Mouse (Mus musculus) heart, adult 2 months (tissue): ENCODE data around the gene Drap1. TPM values are rescaled to one million over a fixed set of nuclear protein-coding genes. Genes with fewer than 3 reads are reported as not detected.

Experiments used
- DNase-seq, 2 experiments: peaks; one replicate each; pipeline ENCODE4 v3.0.0; 2021
- H3K27ac ChIP-seq: fragments of 200-600 bp; 2 replicates; pipeline ENCODE4 v1.8.1; 2022
- H3K27me3 ChIP-seq: fragments of 200-500 bp; 2 replicates; pipeline ENCODE4 v1.6.1; 2012; ENCODE audit warnings: mild to moderate bottlenecking, low read length, inconsistent platforms, mixed read lengths; ENCODE audit not compliant: control insufficient read depth, insufficient read depth
- H3K36me3 ChIP-seq: fragments of 200-500 bp; 2 replicates; pipeline ENCODE4 v1.6.1; 2012; ENCODE audit warnings: low read length, inconsistent platforms; ENCODE audit not compliant: control insufficient read depth, insufficient read depth
- H3K4me1 ChIP-seq: fragments of 200-500 bp; 2 replicates; pipeline ENCODE4 v1.6.1; 2011; ENCODE audit warnings: low read length; ENCODE audit not compliant: control insufficient read depth, insufficient read depth
- H3K4me3 ChIP-seq: fragments of 200-600 bp; 2 replicates; pipeline ENCODE4 v1.8.1; 2022
- H3K79me2 ChIP-seq: fragments of 200-500 bp; replicated peaks from 2 replicates; pipeline ENCODE4 v1.6.1; 2012; ENCODE audit warnings: mild to moderate bottlenecking, inconsistent platforms, low read length, moderate library complexity, mixed read lengths; ENCODE audit not compliant: control insufficient read depth, insufficient read depth
- H3K9ac ChIP-seq: fragments of 200-500 bp; 2 replicates; pipeline ENCODE4 v1.6.1; 2012; ENCODE audit warnings: low read depth, mild to moderate bottlenecking, control low read depth, inconsistent platforms, low read length, mixed read lengths
- CTCF ChIP-seq: fragments of 200-600 bp; IDR thresholded peaks from 2 replicates; pipeline ENCODE4 v1.8.1; 2022; ENCODE audit warnings: antibody characterized with exemption, mild to moderate bottlenecking, moderate library complexity
- EP300 ChIP-seq: fragments of 200-500 bp; IDR thresholded peaks from 2 replicates; pipeline ENCODE4 v1.6.1; 2011; ENCODE audit warnings: low read depth, low read length, control low read depth; ENCODE audit not compliant: insufficient read depth
- POLR2A ChIP-seq: fragments of 200-500 bp; IDR thresholded peaks from 2 replicates; pipeline ENCODE4 v1.6.1; 2011; ENCODE audit warnings: mild to moderate bottlenecking, low read depth, low read length, control low read depth; ENCODE audit not compliant: insufficient read depth
- WGBS: fragments of 180-500 bp; shearing (Covaris S2); methylation state at CpG from one replicate; pipeline ENCODE4 v1.1.7; 2018; 5-methylcytosine and 5-hydroxymethylcytosine counted together
- intact Hi-C: fragments of 180-260 bp; cut with DNase I; formaldehyde crosslinking; loops from one replicate; pipeline ENCODE4 v1.15.1; 2025
- polyA plus RNA-seq: library from polyadenylated mRNA; depleted of rRNA; stranded (reverse); fragments of >200 nt; gene quantifications from 2 replicates; pipeline ENCODE4 v1.2.3, GENCODE M21; 2012
- total RNA-seq, 2 experiments: library from RNA; stranded (reverse); gene quantifications; 2 replicates each; pipeline ENCODE4 v1.2.3; 2021

Gene Drap1
- total and polyA plus RNA-seq, 3 experiments: 175 to 344 (median 278) TPM

DNA sequence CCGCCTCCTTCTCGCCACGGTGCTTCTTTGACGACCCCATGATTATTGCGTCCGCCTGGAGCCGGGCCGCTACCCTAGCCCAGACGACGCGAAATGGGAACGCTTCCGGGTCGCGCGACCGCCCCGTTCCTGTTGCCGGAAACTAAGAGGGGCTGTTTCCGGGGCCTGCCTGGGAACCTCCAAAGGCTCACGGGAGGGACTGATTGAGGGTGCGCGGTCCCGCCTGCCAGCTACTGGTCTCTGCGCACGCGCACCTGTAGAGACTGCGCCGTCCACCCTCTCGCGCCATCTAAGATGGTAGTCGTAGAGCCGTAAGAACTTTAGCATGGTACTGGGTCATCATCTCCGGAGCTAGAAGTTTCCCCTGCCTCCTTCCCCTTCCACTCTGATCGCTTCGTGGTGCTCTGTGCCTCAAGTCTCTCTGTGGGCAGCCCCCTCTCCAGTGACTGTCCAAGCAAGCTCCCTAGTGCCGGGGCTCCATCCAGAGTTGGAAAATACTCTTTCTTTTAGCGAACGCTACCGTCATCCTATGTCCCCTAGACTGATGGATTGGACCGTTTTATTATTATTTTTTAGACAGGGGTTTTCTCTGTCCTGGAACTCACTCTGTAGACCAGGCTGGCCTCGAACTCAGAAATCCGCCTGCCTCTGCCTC, 36.1 kb downstream of the Drap1 start, which contains the start of gene Sart1:
TSS of gene Sart1 (minus strand) at position 116 of the 655 bp plus-strand sequence.
- WGBS: 1% methylated on average over 43 of the region's 43 CpGs
- Histone ChIP-seq H3K36me3 (peaks cover 3% of the 10 kb centered on the region; the same call in 1 of the 2 replicates), H3K9ac (peak within 1 kb of the TSS; percentile 97), H3K27ac (peak within 1 kb of the TSS; percentile 90), H3K4me1 (peaks cover 5% of the 10 kb centered on the region), H3K27me3 (no peaks in the 10 kb centered on the region), H3K4me3 (peak within 1 kb of the TSS; percentile 99), H3K79me2 (peaks cover 3% of the 10 kb centered on the region)
- TF ChIP-seq POLR2A (peak; percentile 98), EP300 (no peak)
- DNase-seq: peak; percentile 94 to 97
- intact Hi-C loops: loop anchor here (1.0 to 10.0 kb wide), 4 partner anchors 22 to 296 kb away; partner anchors contain the start of genes AI837181, Drap1, Eif1ad and Map3k11

DNA sequence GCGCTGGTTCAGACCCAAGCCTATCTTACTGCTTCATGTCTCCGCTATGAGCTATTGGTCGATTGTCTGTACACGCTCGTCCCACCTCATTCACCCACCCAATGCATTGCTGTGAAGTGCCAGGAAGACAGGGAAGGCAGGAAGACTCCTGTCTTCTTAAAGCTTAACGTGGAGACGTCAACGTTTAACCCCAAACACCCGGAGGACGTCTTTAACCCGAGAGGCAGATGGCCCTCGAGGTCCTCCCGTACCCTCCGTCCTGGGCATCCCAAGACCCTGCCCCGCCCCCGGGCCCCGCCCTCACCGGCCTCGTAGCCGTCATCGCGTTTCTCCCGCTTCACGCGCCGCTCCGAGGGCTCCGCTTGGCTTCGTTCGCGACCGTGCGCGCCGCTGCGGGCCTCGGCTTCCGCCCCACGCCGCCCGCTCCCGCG, 36.8 kb downstream of the Drap1 start:
- Histone ChIP-seq H3K4me3 (peak overlapping the region; percentile 99), H3K27ac (peak overlapping the region; percentile 90), H3K79me2 (peaks cover 3% of the 10 kb centered on the region), H3K9ac (peak overlapping the region; percentile 97), H3K36me3 (peaks cover 3% of the 10 kb centered on the region; the same call in 1 of the 2 replicates), H3K27me3 (no peaks in the 10 kb centered on the region), H3K4me1 (peaks cover 5% of the 10 kb centered on the region)
- DNase-seq: no peak
- under 1% methylated on average over 43 of the region's 43 CpGs for WGBS
- intact Hi-C loops: loop anchor here (1.0 to 10.0 kb wide), 4 partner anchors 22 to 297 kb away; partner anchors contain the start of genes AI837181, Drap1, Eif1ad and Map3k11
- TF ChIP-seq CTCF (no peak), POLR2A (no peak), EP300 (no peak)

DNA sequence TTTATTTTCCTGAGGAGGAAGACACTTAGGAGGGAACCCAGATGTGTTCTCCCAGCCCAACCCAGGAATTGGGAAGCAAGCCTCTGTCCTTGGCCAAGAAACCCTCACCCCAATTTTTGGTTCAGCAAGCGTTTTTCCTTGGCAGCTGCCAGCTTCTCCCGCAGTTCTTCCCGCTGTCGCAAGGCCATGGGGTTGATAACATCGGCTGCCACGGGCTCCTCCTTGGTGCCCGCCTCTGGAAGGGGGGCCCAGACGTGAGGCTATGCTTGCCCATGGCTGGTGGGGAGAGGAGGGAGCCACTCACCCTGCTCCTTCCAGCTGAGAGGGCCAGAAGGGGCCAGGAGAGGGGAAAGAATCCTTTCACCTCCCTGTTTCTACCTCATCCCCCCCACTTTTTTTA, 40.1 kb downstream of the Drap1 start:
- 86% methylated on average over 8 of the region's 8 CpGs for WGBS
- H3K9ac ChIP-seq: no peak overlapping the region
- no peak for DNase-seq
- peaks cover 3% of the 10 kb centered on the region for H3K79me2 ChIP-seq
- no peaks in the 10 kb centered on the region for H3K27me3 ChIP-seq
- H3K4me1 ChIP-seq: peaks cover 5% of the 10 kb centered on the region
- peaks cover 3% of the 10 kb centered on the region; the same call in 1 of the 2 replicates for H3K36me3 ChIP-seq
- TF ChIP-seq EP300 (no peak), POLR2A (no peak), CTCF (no peak)
- H3K4me3 ChIP-seq: no peak overlapping the region
- no peak overlapping the region for H3K27ac ChIP-seq
- intact Hi-C loops: loop anchor here (1.0 to 10.0 kb wide), 2 partner anchors 15 to 300 kb away; partner anchors contain the start of genes Map3k11 and Pcnx3

DNA sequence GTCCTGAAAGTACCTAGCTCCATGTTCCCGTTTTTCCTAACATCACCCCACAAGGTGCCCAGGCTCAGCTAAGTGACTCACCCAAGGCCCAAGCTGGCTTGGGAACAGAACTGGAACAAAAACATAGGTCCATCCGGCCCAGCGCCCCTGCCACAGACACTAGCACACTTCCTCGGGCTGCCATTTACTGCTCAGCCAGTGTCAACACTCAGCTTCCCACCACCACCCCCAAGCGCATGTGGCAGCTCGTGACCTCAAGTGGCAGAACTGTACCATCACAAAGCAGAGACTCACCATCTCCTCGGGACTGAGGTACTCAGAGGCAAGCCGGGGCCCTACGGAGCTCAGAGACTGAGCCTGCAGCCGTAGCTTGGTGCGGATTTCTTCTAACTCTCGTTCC, 41.5 kb downstream of the Drap1 start:
- Histone ChIP-seq H3K4me1 (peaks cover 2% of the 10 kb centered on the region), H3K27ac (no peak overlapping the region), H3K27me3 (no peaks in the 10 kb centered on the region), H3K79me2 (peaks cover 2% of the 10 kb centered on the region), H3K36me3 (peaks cover 3% of the 10 kb centered on the region; the same call in 1 of the 2 replicates), H3K4me3 (no peak overlapping the region), H3K9ac (no peak overlapping the region)
- 91% methylated on average over 12 of the region's 12 CpGs for whole genome bisulfite sequencing
- intact Hi-C loops: loop anchor here (10.0 kb wide), 1 partner anchor 301 kb away; the partner anchor contains the start of genes Map3k11 and Pcnx3
- TF ChIP-seq CTCF (no peak), POLR2A (no peak), EP300 (no peak)
- DNase-seq: no peak

DNA sequence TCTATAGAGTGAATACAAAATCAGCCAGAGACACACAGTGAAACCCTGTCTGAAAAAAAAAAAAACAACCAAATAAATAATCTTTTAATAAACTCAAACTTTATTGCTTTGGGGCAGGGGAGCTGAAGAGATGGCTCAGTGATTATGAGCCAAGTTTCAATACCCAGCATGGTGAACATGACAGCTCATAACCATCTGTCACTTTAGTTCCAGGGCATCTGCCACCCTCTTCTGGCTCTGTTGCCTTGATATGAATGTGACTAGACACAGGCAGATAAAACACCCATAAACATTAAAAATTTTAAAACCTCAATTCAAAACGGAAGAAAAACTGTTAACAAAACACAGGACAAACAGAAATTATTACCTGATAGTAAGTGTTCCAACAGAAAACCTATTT, 47.3 kb downstream of the Drap1 start:
- H3K27me3 ChIP-seq: no peaks in the 10 kb centered on the region
- 93% methylated on average over 1 of the region's 1 CpGs for WGBS
- no peak for DNase-seq
- no peak overlapping the region for H3K4me3 ChIP-seq
- no peaks in the 10 kb centered on the region for H3K36me3 ChIP-seq
- intact Hi-C loops: no loop called here
- TF ChIP-seq EP300 (no peak), POLR2A (no peak), CTCF (no peak)
- no peaks in the 10 kb centered on the region for H3K4me1 ChIP-seq
- no peaks in the 10 kb centered on the region for H3K79me2 ChIP-seq
- H3K9ac ChIP-seq: no peak overlapping the region
- no peak overlapping the region for H3K27ac ChIP-seq

DNA sequence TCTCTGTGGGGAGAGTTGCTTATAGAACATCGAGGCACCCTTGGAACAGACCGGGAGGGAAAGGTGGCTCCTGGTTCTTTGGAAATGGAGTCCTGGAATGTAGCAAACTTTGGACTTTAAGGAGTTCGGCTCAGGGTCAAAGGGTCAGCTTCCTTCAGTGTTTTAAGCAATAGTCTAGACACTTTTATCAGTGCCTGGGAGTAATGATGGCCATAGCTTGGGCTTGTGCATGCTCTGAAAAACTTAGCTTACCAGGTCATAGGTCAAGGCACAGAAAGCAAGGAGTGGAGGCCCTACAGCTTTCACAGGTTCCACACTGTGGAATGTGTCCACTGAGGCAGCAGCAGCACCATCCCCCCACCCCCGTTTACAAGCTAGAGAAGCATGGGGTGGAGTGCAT, 50.0 kb downstream of the Drap1 start:
- 68% methylated on average over 4 of the region's 4 CpGs for WGBS
- DNase-seq: no peak
- Histone ChIP-seq H3K79me2 (no peaks in the 10 kb centered on the region), H3K27me3 (no peaks in the 10 kb centered on the region), H3K36me3 (no peaks in the 10 kb centered on the region), H3K27ac (no peak overlapping the region), H3K9ac (no peak overlapping the region), H3K4me3 (no peak overlapping the region), H3K4me1 (no peaks in the 10 kb centered on the region)
- intact Hi-C loops: no loop called here
- TF ChIP-seq POLR2A: no peak
- TF ChIP-seq EP300: no peak
- no peak for TF ChIP-seq CTCF
